Mouse (Mus musculus) v-Abl transformed pro-B cells (cell line): ENCODE results near the gene Olfr1052.
"Not testable (repeated sequence)": the region's sequence is repeated elsewhere in the genome, so short reads cannot be mapped to it uniquely, and the experiment has no call there.

ENCODE experiments used
- in situ Hi-C, 2 experiments: fragments of 400-800 bp; cut with MboI; formaldehyde crosslinking; loops; one replicate each; pipeline ENCODE4 v1.15.1; 2025; ENCODE audit not compliant: unreplicated experiment in 2 of 2

Olfr1052 gene

GRCm38 (mm10) chr2:86292155-86292554 lies at the start of gene Olfr1052:
Gene Olfr1052, plus strand, starts transcription at chr2:86292455.
- in situ Hi-C loops, result no loop called here

GRCm38 (mm10) chr2:86258228-86258627 lies 34.0 kb upstream of the Olfr1052 start, which contains the start of gene Olfr1049:
Gene Olfr1049, minus strand, starts transcription at chr2:86258328.
- in situ Hi-C loops, result not testable (repeated sequence)

GRCm38 (mm10) chr2:86278988-86279387 lies 13.3 kb upstream of the Olfr1052 start, which contains the start of gene Olfr1051:
Gene Olfr1051, minus strand, starts transcription at chr2:86279088.
- in situ Hi-C loops, result not testable (repeated sequence)

- in situ Hi-C loops, result no loop called here
Observed at GRCm38 (mm10) chr2:86315184-86315583, 22.9 kb downstream of the Olfr1052 start, which contains the start of gene Olfr1053. Gene Olfr1053, minus strand, starts transcription at chr2:86315284.

GRCm38 (mm10) chr2:86335333-86335732 lies 43.1 kb downstream of the Olfr1052 start, which contains the start of gene Olfr1054:
Gene Olfr1054, minus strand, starts transcription at chr2:86335433.
- in situ Hi-C loops, result no loop called here
